ENCODE assay signal across 8 mouse cellular contexts in the genomic region with DNA sequence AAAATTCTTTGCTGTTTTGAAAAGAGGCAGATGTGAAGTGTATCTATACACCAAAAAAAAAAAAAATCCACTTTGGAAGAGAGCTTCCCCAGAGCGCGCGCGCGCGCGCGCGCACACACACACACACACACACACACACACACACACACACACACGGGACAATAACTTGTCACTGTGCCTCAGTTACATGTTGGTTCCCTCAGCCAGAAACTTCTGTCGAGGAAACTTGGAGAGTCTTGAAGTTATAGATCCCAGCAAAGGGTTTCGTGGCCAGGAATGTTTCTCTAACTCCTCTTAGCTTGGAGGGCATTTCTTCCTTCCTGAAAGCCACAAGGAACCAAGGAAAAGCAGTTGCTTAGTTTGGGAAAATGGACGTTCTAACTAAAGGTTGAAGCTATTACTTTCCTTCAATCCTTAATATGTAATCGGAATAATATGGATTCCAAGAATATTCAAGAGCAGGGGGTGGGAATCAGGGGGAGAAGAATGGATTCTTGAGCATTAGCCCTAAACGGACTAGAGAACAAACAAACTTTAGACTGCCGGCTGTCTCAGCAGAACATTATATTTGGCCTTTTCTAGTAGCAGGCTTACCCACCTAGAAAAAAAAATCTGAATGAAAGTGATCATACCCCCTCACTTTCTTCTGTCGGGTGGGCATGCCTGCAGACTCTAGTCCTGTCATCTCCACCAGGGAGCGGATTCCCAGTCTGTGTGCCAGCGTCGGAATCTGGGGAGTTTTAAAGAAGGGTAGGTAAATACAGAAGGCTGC. TPM values are rescaled to one million over a fixed set of nuclear protein-coding genes. Genes with fewer than 3 reads are reported as not detected.
DNase-seq lines count a peak whose midpoint lies in the region; ATAC-seq and TF ChIP-seq lines count a peak whose summit lies in the region.

No protein-coding gene starts in this region.

- H3K9me3 ChIP-seq in hindbrain, embryonic 10.5 days: no peaks in the 10 kb centered on the region
- H3K9me3 ChIP-seq in liver, embryonic 12.5 days (replicated peaks): no peaks in the 10 kb centered on the region

- no peak for ATAC-seq in liver, embryonic 12.5 days

- 5% methylated on average over 20 of the region's 20 CpGs for WGBS in bone marrow, adult 2 months
- under 1% methylated on average over 20 of the region's 20 CpGs for WGBS in hindbrain, embryonic 10.5 days
- 3% methylated on average over 20 of the region's 20 CpGs for WGBS in liver, embryonic 12.5 days (ENCODE audit: insufficient replicate concordance)

- H3K27ac ChIP-seq in bone marrow, adult 2 months (ENCODE audit: control insufficient read depth, insufficient read depth, low read depth, low read length, poor library complexity): peak overlapping the region; percentile 30; the same call in 1 of the 2 replicates
- H3K27ac ChIP-seq in hindbrain, embryonic 10.5 days: peak overlapping the region; percentile 94; the same call in 1 of the 2 replicates
- H3K27ac ChIP-seq in liver, embryonic 12.5 days: no peak overlapping the region

- no peaks in the 10 kb centered on the region; the same call in none of the 2 replicates for H3K4me1 ChIP-seq in bone marrow, adult 2 months (ENCODE audit: control insufficient read depth, insufficient read depth, low read length)
- H3K4me1 ChIP-seq in hindbrain, embryonic 10.5 days (replicated peaks): peaks cover 58% of the 10 kb centered on the region
- H3K4me1 ChIP-seq in liver, embryonic 12.5 days: peaks cover 26% of the 10 kb centered on the region

- DNase-seq in embryo, embryonic 11 days: peak; percentile 57
- DNase-seq in embryo, embryonic 9.5 days (ENCODE audit: extremely low spot score): no peak
- peak; percentile 24 for DNase-seq in hindbrain, embryonic 10.5 days (ENCODE audit: low spot score)
- no peak for DNase-seq in natural killer cell, adult 2 months (ENCODE audit: low spot score in 2 of 2)
- DNase-seq in urinary bladder, postnatal 10 days (ENCODE audit: low spot score): no peak
- DNase-seq in spleen, adult 18-20 months: no peak

- no peak for TF ChIP-seq CTCF in bone marrow, adult 2 months (IDR thresholded peaks at IDR 0.05; ENCODE audit: control insufficient read depth, insufficient read depth, low read length)

- H3K9ac ChIP-seq in liver, embryonic 12.5 days: no peak overlapping the region

- peaks cover 72% of the 10 kb centered on the region for H3K27me3 ChIP-seq in hindbrain, embryonic 10.5 days (ENCODE audit: insufficient read depth, poor library complexity, severe bottlenecking)
- H3K27me3 ChIP-seq in liver, embryonic 12.5 days (replicated peaks): peaks cover 70% of the 10 kb centered on the region

- no peaks in the 10 kb centered on the region for H3K36me3 ChIP-seq in hindbrain, embryonic 10.5 days
- no peaks in the 10 kb centered on the region for H3K36me3 ChIP-seq in liver, embryonic 12.5 days

- H3K4me2 ChIP-seq in liver, embryonic 12.5 days: peak overlapping the region; percentile 75

- TF ChIP-seq POLR2A in bone marrow, adult 2 months (IDR thresholded peaks at IDR 0.05; ENCODE audit: borderline replicate concordance, control insufficient read depth, low read depth, low read length): no peak

- peak overlapping the region; percentile 41 for H3K4me3 ChIP-seq in bone marrow, adult 2 months (replicated peaks; ENCODE audit: control insufficient read depth, low read depth, low read length)
- H3K4me3 ChIP-seq in hindbrain, embryonic 10.5 days: peak overlapping the region; percentile 85
- peak overlapping the region; percentile 19; the same call in 1 of the 2 replicates for H3K4me3 ChIP-seq in liver, embryonic 12.5 days

RNA-seq across cellular contexts. Expression of a gene that starts 2.2 kb away (rescaled TPM):
- polyA plus RNA-seq in bone marrow, adult 2 months (2011; ENCODE audit: insufficient read depth, insufficient read length, low replicate concordance, missing spikeins): not detected in 2 replicates
- 12.7 and 18.4 TPM in 2 replicates for polyA plus RNA-seq in hindbrain, embryonic 10.5 days (2016; fragmentation: Nextera tagmentation; extraction: Ambion mirVana)
- 0.23 TPM in 1 of 2 replicates, not detected in the other for polyA plus RNA-seq in liver, embryonic 12.5 days (2016; fragmentation: Nextera tagmentation; extraction: Ambion mirVana)

RNA-seq across cellular contexts. Expression of a gene that starts 3.1 kb away (rescaled TPM):
- polyA plus RNA-seq in bone marrow, adult 2 months (2011; ENCODE audit: insufficient read depth, insufficient read length, low replicate concordance, missing spikeins): 5.8 and 6.1 TPM in 2 replicates
- 10.9 and 17.5 TPM in 2 replicates for polyA plus RNA-seq in hindbrain, embryonic 10.5 days (2016; fragmentation: Nextera tagmentation; extraction: Ambion mirVana)
- polyA plus RNA-seq in liver, embryonic 12.5 days (2016; fragmentation: Nextera tagmentation; extraction: Ambion mirVana): 3.8 and 4.5 TPM in 2 replicates

Comparison
In these comparisons a context has a peak if more than half of its experiments do, and no peak if none do; other contexts are left out.
1. DNase-seq: peak in embryo, embryonic 11 days (single experiment) and hindbrain, embryonic 10.5 days (single experiment); none in embryo, embryonic 9.5 days (single experiment), natural killer cell, adult 2 months (0 of 2), urinary bladder, postnatal 10 days (single experiment) and spleen, adult 18-20 months (0 of 2).
2. H3K4me3 ChIP-seq: peak in every context shown above with its lines; median percentile 85 in hindbrain, embryonic 10.5 days; 41 in bone marrow, adult 2 months; 19 in liver, embryonic 12.5 days.